Mouse (Mus musculus) cortical plate, adult 2 months (tissue): ENCODE measurements around the gene 9630041A04Rik.

Experiments
- CTCF ChIP-seq: fragments of 200-500 bp; IDR thresholded peaks from 2 replicates; pipeline ENCODE4 v1.5.1; 2011; ENCODE audit warnings: mild to moderate bottlenecking, control low read depth, low read length; ENCODE audit not compliant: insufficient read depth; ENCODE audit errors: extremely low read depth
- POLR2A ChIP-seq: fragments of 200-500 bp; IDR thresholded peaks from 2 replicates; pipeline ENCODE4 v1.6.1; 2011; ENCODE audit warnings: mild to moderate bottlenecking, low read length, control low read depth; ENCODE audit not compliant: insufficient read depth; ENCODE audit errors: extremely low read depth

DNA sequence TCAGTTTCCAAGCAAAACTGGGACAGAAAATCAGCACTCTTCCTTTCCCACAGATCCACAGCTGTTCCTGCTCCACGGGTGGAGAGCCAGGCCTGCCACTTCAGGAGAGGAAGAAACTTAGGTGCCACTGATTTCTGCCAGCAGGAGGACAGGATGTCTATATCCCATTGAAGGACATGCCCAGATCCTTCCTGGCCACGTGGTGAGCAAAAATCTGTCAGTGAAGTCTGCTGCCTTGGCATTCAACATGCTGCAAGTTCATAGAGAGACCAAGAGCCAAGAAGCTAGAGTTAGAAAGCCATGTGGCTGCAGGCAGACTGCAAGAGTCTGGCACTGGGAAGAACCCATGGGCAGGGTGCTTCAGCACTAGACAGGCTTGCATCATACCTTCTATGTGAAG lies 21.7 kb downstream of the 9630041A04Rik start:
- no peak for TF ChIP-seq POLR2A
- TF ChIP-seq CTCF: no peak
